Mouse (Mus musculus) kidney, embryonic 16.5 days (tissue): ENCODE results near the gene Rnf2. TPM values are rescaled to one million over a fixed set of nuclear protein-coding genes. Genes with fewer than 3 reads are reported as not detected.

Experiments
- ATAC-seq: fragments of 200-750 bp; cut with Nextera tagmentation; 2 replicates; pipeline ENCODE4 v1.8.0; 2017; ENCODE audit warnings: moderate TSS enrichment; ENCODE audit not compliant: low FRiP score, low TSS enrichment
- H3K27ac ChIP-seq: fragments of 300-500 bp; sonication (generic); 2 replicates; pipeline ENCODE4 v1.5.1; 2014; ENCODE audit warnings: low read length
- H3K27me3 ChIP-seq: fragments of 300-500 bp; sonication (generic); 2 replicates; pipeline ENCODE4 v1.6.1; 2014; ENCODE audit warnings: low read length, control low read depth, mixed read lengths; ENCODE audit not compliant: insufficient read depth
- H3K36me3 ChIP-seq: fragments of 300-500 bp; sonication (generic); 2 replicates; pipeline ENCODE4 v1.6.1; 2014; ENCODE audit warnings: low read length, control low read depth, mixed read lengths; ENCODE audit not compliant: insufficient read depth
- H3K4me1 ChIP-seq: fragments of 300-500 bp; sonication (generic); 2 replicates; pipeline ENCODE4 v1.6.1; 2014; ENCODE audit warnings: low read length, control low read depth, mixed read lengths; ENCODE audit not compliant: insufficient read depth
- H3K4me2 ChIP-seq: fragments of 300-500 bp; sonication (generic); replicated peaks from 2 replicates; pipeline ENCODE4 v1.6.1; 2014; ENCODE audit warnings: low read depth, low read length
- H3K4me3 ChIP-seq: fragments of 300-500 bp; sonication (generic); 2 replicates; pipeline ENCODE4 v1.5.1; 2014; ENCODE audit warnings: mild to moderate bottlenecking, low read length
- H3K9ac ChIP-seq: fragments of 300-500 bp; sonication (generic); replicated peaks from 2 replicates; pipeline ENCODE4 v1.6.1; 2014; ENCODE audit warnings: low read length
- H3K9me3 ChIP-seq: fragments of 300-500 bp; sonication (generic); 2 replicates; pipeline ENCODE4 v1.6.1; 2016; ENCODE audit warnings: low read length, control low read depth
- WGBS: fragments of 180-500 bp; shearing (Covaris S2); extraction: QIAGEN DNeasy Blood & Tissue Kit; methylation state at CpG from one replicate; pipeline ENCODE4 v1.1.7; 2014; 5-methylcytosine and 5-hydroxymethylcytosine counted together
- microRNA-seq: library from miRNA; unstranded; fragments of <30 nt; microRNA quantifications from one replicate; pipeline ENCODE4, GENCODE M21; 2016
- polyA plus RNA-seq: library from polyadenylated mRNA; unstranded; fragments of >200 nt; fragmentation: Nextera tagmentation; extraction: Ambion mirVana; gene quantifications from 2 replicates; pipeline ENCODE4 v1.2.1, GENCODE M21; 2015

Gene Rnf2
- polyA plus RNA-seq, 1 experiment from 2014 or later: 100 TPM

GRCm38 (mm10) chr1:151422178-151422577 is 78.6 kb downstream of the Rnf2 start:
- peaks cover 19% of the 10 kb centered on the region for H3K36me3 ChIP-seq
- H3K9ac ChIP-seq: no peak overlapping the region
- no peak for ATAC-seq
- no peak overlapping the region for H3K4me3 ChIP-seq
- 91% methylated on average over 3 of the region's 3 CpGs for WGBS
- H3K4me2 ChIP-seq: no peak overlapping the region
- H3K27ac ChIP-seq: no peak overlapping the region
- no peaks in the 10 kb centered on the region for H3K9me3 ChIP-seq
- no peaks in the 10 kb centered on the region for H3K27me3 ChIP-seq
- peaks cover 5% of the 10 kb centered on the region for H3K4me1 ChIP-seq

GRCm38 (mm10) chr1:151409827-151410226 is 90.9 kb downstream of the Rnf2 start:
- Histone ChIP-seq H3K4me1 (no peaks in the 10 kb centered on the region), H3K27ac (no peak overlapping the region), H3K9me3 (no peaks in the 10 kb centered on the region), H3K9ac (no peak overlapping the region), H3K27me3 (no peaks in the 10 kb centered on the region), H3K4me2 (no peak overlapping the region), H3K4me3 (no peak overlapping the region), H3K36me3 (peaks cover 5% of the 10 kb centered on the region)
- no peak for ATAC-seq
- WGBS: 91% methylated on average over 3 of the region's 3 CpGs

Small RNA genes within 50 kb of the gene (microRNA-seq; reads per million reads assigned to microRNA genes)
- 0.63 reads per million for gene Mir7682

Other genes with a start within 250 kb of the Rnf2 start
- gene Ivns1abp, start 156.5 kb downstream of the Rnf2 start, polyA plus RNA-seq: 534 and 540 TPM in 2 replicates
- gene Swt1, start 72.5 kb downstream of the Rnf2 start, polyA plus RNA-seq: 17.1 and 23.7 TPM in 2 replicates
- 41.6 and 49.2 TPM in 2 replicates for gene Trmt1l, start 72.4 kb downstream of the Rnf2 start, polyA plus RNA-seq
- gene Fam129a, start 70.2 kb upstream of the Rnf2 start, polyA plus RNA-seq: 11.1 and 11.8 TPM in 2 replicates